Mouse (Mus musculus): Measurements from ENCODE around the gene Prss53. TPM values are rescaled to one million over a fixed set of nuclear protein-coding genes. Genes with fewer than 3 reads are reported as not detected.

The Prss53 gene
- polyA plus RNA-seq, 1 experiment: 1.1 TPM

Other genes starting within 250 kb of the Prss53 start
- gene Bcl7c, start 182.0 kb downstream of the Prss53 start, polyA plus RNA-seq (2012; ENCODE audit: insufficient read depth, insufficient read length, missing spikeins): 15.7 and 17.4 TPM in 2 replicates
- gene Ctf1, start 178.2 kb downstream of the Prss53 start, polyA plus RNA-seq (2012; ENCODE audit: insufficient read depth, insufficient read length, missing spikeins): 7.3 and 10.5 TPM in 2 replicates
- gene Ctf2, start 158.8 kb downstream of the Prss53 start, polyA plus RNA-seq (2012; ENCODE audit: insufficient read depth, insufficient read length, missing spikeins): not detected in 2 replicates
- 2.7 and 3.2 TPM in 2 replicates for gene Fbxl19, start 146.4 kb downstream of the Prss53 start, polyA plus RNA-seq (2012; ENCODE audit: insufficient read depth, insufficient read length, missing spikeins)
- gene Orai3, start 121.2 kb downstream of the Prss53 start, polyA plus RNA-seq (2012; ENCODE audit: insufficient read depth, insufficient read length, missing spikeins): 16.8 and 23.1 TPM in 2 replicates
- gene Setd1a, start 114.3 kb downstream of the Prss53 start, polyA plus RNA-seq (2012; ENCODE audit: insufficient read depth, insufficient read length, missing spikeins): 11.7 and 13.6 TPM in 2 replicates
- 0.54 TPM in 1 of 2 replicates, not detected in the other for gene Gm49388, start 105.4 kb downstream of the Prss53 start, polyA plus RNA-seq (2012; ENCODE audit: insufficient read depth, insufficient read length, missing spikeins)
- gene Hsd3b7, start 90.4 kb downstream of the Prss53 start, polyA plus RNA-seq (2012; ENCODE audit: insufficient read depth, insufficient read length, missing spikeins): 39.6 and 47.1 TPM in 2 replicates
- gene Stx4a, start 66.7 kb downstream of the Prss53 start, polyA plus RNA-seq (2012; ENCODE audit: insufficient read depth, insufficient read length, missing spikeins): 89.1 and 91.8 TPM in 2 replicates
- gene Stx1b, start 66.4 kb downstream of the Prss53 start, polyA plus RNA-seq (2012; ENCODE audit: insufficient read depth, insufficient read length, missing spikeins): 4.8 and 8.4 TPM in 2 replicates
- gene Zfp646, start 14.7 kb downstream of the Prss53 start, polyA plus RNA-seq (2012; ENCODE audit: insufficient read depth, insufficient read length, missing spikeins): 6.3 and 6.8 TPM in 2 replicates
- gene Zfp668, start 14.1 kb downstream of the Prss53 start, polyA plus RNA-seq (2012; ENCODE audit: insufficient read depth, insufficient read length, missing spikeins): 1.4 TPM in 2 replicates
- not detected in 2 replicates for gene Gm21974, start 4.5 kb upstream of the Prss53 start, polyA plus RNA-seq (2012; ENCODE audit: insufficient read depth, insufficient read length, missing spikeins)
- 72.3 and 86.0 TPM in 2 replicates for gene Vkorc1, start 4.6 kb upstream of the Prss53 start, polyA plus RNA-seq (2012; ENCODE audit: insufficient read depth, insufficient read length, missing spikeins)
- gene Bckdk, start 13.1 kb upstream of the Prss53 start, polyA plus RNA-seq (2012; ENCODE audit: insufficient read depth, insufficient read length, missing spikeins): 202 and 239 TPM in 2 replicates
- gene Kat8, start 21.5 kb upstream of the Prss53 start, polyA plus RNA-seq (2012; ENCODE audit: insufficient read depth, insufficient read length, missing spikeins): 17.9 and 21.4 TPM in 2 replicates
- gene Prss8, start 39.1 kb upstream of the Prss53 start, polyA plus RNA-seq (2012; ENCODE audit: insufficient read depth, insufficient read length, missing spikeins): 0.79 TPM in 1 of 2 replicates, not detected in the other
- gene Prss36, start 55.8 kb upstream of the Prss53 start, polyA plus RNA-seq (2012; ENCODE audit: insufficient read depth, insufficient read length, missing spikeins): 20.2 and 23.7 TPM in 2 replicates
- 250 and 260 TPM in 2 replicates for gene Fus, start 76.5 kb upstream of the Prss53 start, polyA plus RNA-seq (2012; ENCODE audit: insufficient read depth, insufficient read length, missing spikeins)
- gene Pycard, start 102.9 kb upstream of the Prss53 start, polyA plus RNA-seq (2012; ENCODE audit: insufficient read depth, insufficient read length, missing spikeins): 0.79 and 3.6 TPM in 2 replicates
- gene Trim72, start 113.0 kb upstream of the Prss53 start, polyA plus RNA-seq (2012; ENCODE audit: insufficient read depth, insufficient read length, missing spikeins): 0.48 and 2.6 TPM in 2 replicates
- gene Itgam, start 171.7 kb upstream of the Prss53 start, polyA plus RNA-seq (2012; ENCODE audit: insufficient read depth, insufficient read length, missing spikeins): 4.6 and 6.0 TPM in 2 replicates
- not detected in 2 replicates for gene Gm49368, start 171.7 kb upstream of the Prss53 start, polyA plus RNA-seq (2012; ENCODE audit: insufficient read depth, insufficient read length, missing spikeins)
- gene Itgax, start 238.6 kb upstream of the Prss53 start, polyA plus RNA-seq (2012; ENCODE audit: insufficient read depth, insufficient read length, missing spikeins): 0.75 TPM in 1 of 2 replicates, not detected in the other

All from brown adipose tissue, adult 24 weeks (tissue).